Mouse (Mus musculus) G1E (cell line): ENCODE measurements at regions not wholly inside any gene's neighbourhood (a gene's known extent, or its start where the extent isn't known, plus 50 kb on each side); places are given as distances from the start of the nearest gene placed in this dataset.

Experiments
- CTCF ChIP-seq: IDR thresholded peaks from 2 replicates; pipeline ENCODE4 v1.5.1; 2012; ENCODE audit warnings: low read depth, low read length, inconsistent platforms, mixed read lengths
- GATA1 ChIP-seq: IDR thresholded peaks from 2 replicates; pipeline ENCODE4 v1.6.1; 2012; ENCODE audit warnings: borderline replicate concordance, low read length, inconsistent platforms, mixed read lengths
- GATA2 ChIP-seq: IDR thresholded peaks from 2 replicates; pipeline ENCODE4 v1.6.1; 2012; ENCODE audit warnings: low read depth, low read length, inconsistent platforms, borderline replicate concordance
- POLR2AphosphoS5 ChIP-seq: IDR thresholded peaks from 2 replicates; pipeline ENCODE4 v1.6.1; 2012; ENCODE audit warnings: low read depth, low read length, inconsistent platforms; ENCODE audit not compliant: insufficient replicate concordance
- TAL1 ChIP-seq: conservative IDR thresholded peaks from 2 replicates; pipeline ENCODE4 v1.6.1; 2012; ENCODE audit warnings: low read depth, low read length, inconsistent platforms, mixed read lengths

DNA sequence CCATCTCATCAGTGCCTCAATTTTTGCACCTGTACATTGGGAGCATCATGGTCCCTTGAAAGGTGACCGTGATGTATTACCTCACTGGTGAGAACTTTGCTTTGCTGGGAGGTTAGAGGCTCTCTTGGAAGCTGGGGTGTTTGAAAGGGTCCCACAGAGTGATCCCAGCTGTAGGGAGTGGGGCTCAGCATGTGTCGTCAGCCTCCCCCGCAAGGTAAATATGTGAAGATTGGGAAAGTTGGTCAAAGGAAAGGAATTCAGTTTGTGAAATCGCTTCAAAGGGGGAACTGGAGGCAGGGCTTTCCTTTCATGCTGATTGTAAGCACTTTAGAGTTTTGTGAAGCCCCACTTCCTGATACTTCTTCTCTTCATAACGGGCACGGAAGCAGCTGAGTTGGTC, 299.5 kb downstream of the 4933412E24Rik start:
- TF ChIP-seq CTCF (no peak), GATA1 (no peak), POLR2AphosphoS5 (no peak), TAL1 (no peak), GATA2 (no peak)
